Mouse (Mus musculus): ENCODE measurements around the gene Ptges2.

DNA sequence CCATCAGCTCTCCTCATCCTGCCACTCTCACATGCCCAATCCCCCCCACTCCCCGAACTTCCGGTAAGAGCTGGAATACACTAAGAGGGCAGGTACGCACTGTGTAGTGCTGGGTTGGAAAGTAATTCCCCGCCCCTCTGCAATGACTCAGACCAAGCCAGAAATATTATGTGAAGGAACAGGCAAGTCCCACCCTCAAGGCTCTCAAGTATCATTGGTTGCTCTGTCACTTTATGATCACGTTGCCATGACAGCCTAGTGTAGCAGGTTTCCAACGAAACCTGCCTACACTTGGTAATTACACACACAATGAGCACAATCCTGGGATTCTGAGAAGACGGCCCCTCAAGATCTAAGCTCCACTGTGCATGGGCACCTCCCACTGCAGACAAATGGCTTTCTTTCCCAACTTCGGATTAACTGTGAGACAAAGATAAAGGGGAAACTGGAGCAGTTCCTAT is 32.6 kb downstream of the Ptges2 start:
- TF ChIP-seq ZNF384 (IDR thresholded peaks at IDR 0.05; ENCODE audit: low read depth, low read length): no peak
- TF ChIP-seq HCFC1 (IDR thresholded peaks at IDR 0.05; ENCODE audit: borderline replicate concordance, insufficient read depth, low read length): no peak
- no peak for TF ChIP-seq ZC3H11A (IDR thresholded peaks at IDR 0.05; ENCODE audit: borderline replicate concordance, low read depth, low read length)

All from ES-E14 (cell line).